23 mouse cellular contexts compared by ENCODE assay signal in genomic region chr13:62897927-62898646, GRCm38 (mm10). TPM values are rescaled to one million over a fixed set of nuclear protein-coding genes. Genes with fewer than 3 reads are reported as not detected.
A peak's percentile ranks its signal among the peaks of the same experiment; 100 is the strongest.
DNase-seq lines count a peak whose midpoint lies in the region; ATAC-seq and TF ChIP-seq lines count a peak whose summit lies in the region.
"Had no signal": no experiment of that assay in that cellular context is flagged by ENCODE, and none has a peak within 500 bp of the region (broad histone marks: within the 10 kb centered on the region; RNA-seq: fewer than 3 reads in every experiment).

No protein-coding gene starts in this region.

- intact Hi-C loops in left cerebral cortex, postnatal 4 days (cut with DNase I): no loop called here

- no peak overlapping the region for H3K4me2 ChIP-seq in hindbrain, embryonic 14.5 days (replicated peaks)
- no peak overlapping the region for H3K4me2 ChIP-seq in hindbrain, embryonic 12.5 days (replicated peaks)
- H3K4me2 ChIP-seq: forebrain, embryonic 15.5 days had no signal

- H3K9me3 ChIP-seq in hindbrain, embryonic 14.5 days (ENCODE audit: control insufficient read depth, low read length): no peaks in the 10 kb centered on the region
- H3K9me3 ChIP-seq in hindbrain, embryonic 12.5 days (replicated peaks): no peaks in the 10 kb centered on the region
- H3K9me3 ChIP-seq: embryonic facial prominence, embryonic 10.5 days; forebrain, embryonic 15.5 days; G1E had no signal

- ATAC-seq in hindbrain, embryonic 14.5 days (ENCODE audit: low FRiP score): peak; percentile 55; the same call in 1 of the 2 replicates
- no peak for ATAC-seq in hindbrain, embryonic 12.5 days (ENCODE audit: low FRiP score)
- ATAC-seq: CD4-positive, CD25-positive, alpha-beta regulatory T cell, adult 4 months; forebrain, embryonic 15.5 days; liver, postnatal 0 days had no signal

- no peak overlapping the region for H3K27ac ChIP-seq in hindbrain, embryonic 14.5 days
- no peak overlapping the region for H3K27ac ChIP-seq in hindbrain, embryonic 12.5 days
- peak overlapping the region; percentile 75 for H3K27ac ChIP-seq in cortical plate, adult 2 months (ENCODE audit: insufficient read depth, low read length)
- H3K27ac ChIP-seq: embryonic facial prominence, embryonic 10.5 days; forebrain, embryonic 15.5 days had no signal

- H3K36me3 ChIP-seq in hindbrain, embryonic 14.5 days (replicated peaks; ENCODE audit: control insufficient read depth, insufficient read depth): no peaks in the 10 kb centered on the region
- no peaks in the 10 kb centered on the region for H3K36me3 ChIP-seq in hindbrain, embryonic 12.5 days
- H3K36me3 ChIP-seq: embryonic facial prominence, embryonic 10.5 days; forebrain, embryonic 15.5 days; G1E had no signal

- TF ChIP-seq CTCF in cortical plate, adult 2 months (IDR thresholded peaks at IDR 0.05; ENCODE audit: extremely low read depth, insufficient read depth, low read length): no peak

- 86% methylated on average over 4 of the region's 4 CpGs for WGBS in hindbrain, embryonic 14.5 days
- WGBS in hindbrain, embryonic 12.5 days: 86% methylated on average over 4 of the region's 4 CpGs

- no peak overlapping the region for H3K9ac ChIP-seq in hindbrain, embryonic 14.5 days
- H3K9ac ChIP-seq in hindbrain, embryonic 12.5 days: no peak overlapping the region
- H3K9ac ChIP-seq: forebrain, embryonic 15.5 days; liver, postnatal 0 days had no signal

- TF ChIP-seq POLR2A in cortical plate, adult 2 months (IDR thresholded peaks at IDR 0.05; ENCODE audit: extremely low read depth, insufficient read depth, low read length): no peak

- no peaks in the 10 kb centered on the region for H3K4me1 ChIP-seq in hindbrain, embryonic 14.5 days (replicated peaks; ENCODE audit: control insufficient read depth, insufficient read depth, low read length)
- peaks cover 2% of the 10 kb centered on the region; the same call in 1 of the 2 replicates for H3K4me1 ChIP-seq in hindbrain, embryonic 12.5 days
- peaks cover 1% of the 10 kb centered on the region for H3K4me1 ChIP-seq in cortical plate, adult 2 months (ENCODE audit: control insufficient read depth, insufficient read depth, low read length)
- H3K4me1 ChIP-seq: embryonic facial prominence, embryonic 10.5 days; forebrain, embryonic 15.5 days had no signal

- no peak overlapping the region for H3K4me3 ChIP-seq in hindbrain, embryonic 14.5 days (replicated peaks; ENCODE audit: low read length)
- no peak overlapping the region for H3K4me3 ChIP-seq in hindbrain, embryonic 12.5 days
- H3K4me3 ChIP-seq in cortical plate, adult 2 months (ENCODE audit: insufficient read depth, low read length): no peak overlapping the region
- H3K4me3 ChIP-seq: embryonic facial prominence, embryonic 10.5 days; forebrain, embryonic 15.5 days; myocyte had no signal

- DNase-seq in cerebellum, adult 11 months: peak; percentile 1
- no peak for DNase-seq in cerebellum, postnatal 36 days
- no peak for DNase-seq in hindbrain, embryonic 14.5 days (ENCODE audit: low spot score)
- peak; percentile 31 for DNase-seq in left cerebral cortex, postnatal 4 days
- DNase-seq in left cerebral cortex, adult 18-20 months (ENCODE audit: low spot score in 2 of 2): no peak
- DNase-seq in thymus, postnatal 36 days: no peak
- DNase-seq: kidney, adult 2 months; kidney, postnatal 25 days; liver; liver, postnatal 0 days; lung, postnatal 14 days; retina, postnatal 1 day; thymus, postnatal 4 days had no signal

- H3K27me3 ChIP-seq in hindbrain, embryonic 14.5 days (ENCODE audit: control insufficient read depth, insufficient read depth, low read length): no peaks in the 10 kb centered on the region
- H3K27me3 ChIP-seq in hindbrain, embryonic 12.5 days: no peaks in the 10 kb centered on the region
- H3K27me3 ChIP-seq: forebrain, embryonic 15.5 days had no signal

RNA-seq across cellular contexts. Expression of gene Fbp1, which starts 10.0 kb away (rescaled TPM):
- 0.60 and 0.76 TPM in 2 replicates for polyA plus RNA-seq in hindbrain, embryonic 14.5 days (2014; fragmentation: Nextera tagmentation; extraction: Ambion mirVana)
- 0.19 TPM in 1 of 2 replicates, not detected in the other for polyA plus RNA-seq in hindbrain, embryonic 12.5 days (2016; fragmentation: Nextera tagmentation; extraction: Ambion mirVana)
- total RNA-seq in left cerebral cortex, postnatal 4 days (2021): under 1 TPM; 0.46 to 0.92 TPM
- total RNA-seq in left cerebral cortex, adult 18-20 months (2021): 1 to 10 TPM in 1 of 2 experiments, under 1 TPM in 1; 0.70 to 1.3 TPM
- polyA plus RNA-seq in cortical plate, adult 2 months (2012; rRNA removed): 0.40 and 0.69 TPM in 2 replicates
- total RNA-seq: G1E had no signal
- polyA plus RNA-seq: CD4-positive, CD25-positive, alpha-beta regulatory T cell, adult 4 months; cerebellum, adult 2 months; embryonic facial prominence, embryonic 10.5 days; forebrain, embryonic 15.5 days; G1E; myocyte had no signal

RNA-seq across cellular contexts. Expression of gene Fbp2, which starts 39.9 kb away (rescaled TPM):
- polyA plus RNA-seq in hindbrain, embryonic 14.5 days (2014; fragmentation: Nextera tagmentation; extraction: Ambion mirVana): 0.30 and 0.87 TPM in 2 replicates
- polyA plus RNA-seq in hindbrain, embryonic 12.5 days (2016; fragmentation: Nextera tagmentation; extraction: Ambion mirVana): 0.29 and 0.36 TPM in 2 replicates
- total RNA-seq in left cerebral cortex, postnatal 4 days (2021): under 1 TPM in 1 of 2 experiments, not detected in 1; 0.79 TPM
- total RNA-seq in left cerebral cortex, adult 18-20 months (2021): not detected
- polyA plus RNA-seq in cortical plate, adult 2 months (2012; rRNA removed): 0.10 TPM in 1 of 2 replicates, not detected in the other
- total RNA-seq: G1E; left cerebral cortex, postnatal 25 days; megakaryocyte-erythroid progenitor cell, adult 5-6 weeks had no signal
- polyA plus RNA-seq: CD4-positive, CD25-positive, alpha-beta regulatory T cell, adult 4 months; cerebellum, adult 2 months; G1E had no signal

Comparison
In these comparisons a context has a peak if more than half of its experiments do, and no peak if none do; other contexts are left out.
1. DNase-seq: peak in cerebellum, adult 11 months (single experiment) and left cerebral cortex, postnatal 4 days (single experiment); none in cerebellum, postnatal 36 days (0 of 2), hindbrain, embryonic 14.5 days (single experiment), left cerebral cortex, adult 18-20 months (0 of 2) and thymus, postnatal 36 days (0 of 2).